Mouse (Mus musculus) cerebellum, postnatal 14 days (tissue): ENCODE measurements around the gene Timm10b.

Source experiments
- DNase-seq, 2 experiments: peaks; one replicate each; pipeline ENCODE4 v3.0.0; 2021; ENCODE audit warnings: mixed read lengths in 2 of 2

The Timm10b gene

DNA sequence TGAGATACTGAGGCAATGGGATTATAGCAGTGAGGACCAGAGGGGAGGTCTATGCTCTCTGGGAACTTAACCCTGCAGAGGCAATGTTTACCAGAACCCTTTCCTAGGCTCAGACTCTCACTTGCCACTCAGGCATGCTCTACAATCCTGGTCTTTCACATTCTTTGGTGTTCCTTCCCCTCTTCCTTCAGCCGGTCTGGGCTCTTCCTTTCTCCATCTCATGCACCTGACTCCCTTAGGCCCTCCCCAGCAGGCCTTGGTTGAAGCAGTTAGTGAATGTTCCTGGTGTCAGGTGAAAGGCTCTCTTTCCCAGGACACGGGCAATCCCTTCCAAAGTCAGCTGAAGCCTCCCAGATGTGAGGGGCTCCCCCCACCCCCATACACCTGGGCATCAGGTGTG lies at the start of gene Timm10b:
TSS of gene Timm10b (plus strand) at position 301 of the 400 bp plus-strand sequence.
- DNase-seq: no peak

DNA sequence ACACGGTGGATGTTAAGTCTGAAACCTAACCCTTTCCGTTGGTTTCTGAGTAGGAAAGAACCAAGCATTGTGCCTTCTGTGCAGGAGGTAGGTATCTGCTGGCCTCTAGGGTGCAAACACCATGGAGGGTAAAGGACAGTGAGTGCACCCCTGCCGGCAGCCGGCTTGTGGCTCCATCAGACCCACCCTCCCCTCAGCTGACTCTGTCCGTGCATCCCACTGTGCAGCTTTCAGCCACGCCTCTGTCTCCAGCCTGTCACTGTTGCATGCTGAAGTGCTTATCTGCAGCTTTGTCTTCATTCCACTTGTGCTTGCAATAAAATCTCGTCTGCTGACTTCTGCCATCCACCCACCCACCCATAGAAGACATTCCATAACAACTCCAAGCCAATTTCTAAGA lies 49.8 kb upstream of the Timm10b start:
- no peak for DNase-seq

DNA sequence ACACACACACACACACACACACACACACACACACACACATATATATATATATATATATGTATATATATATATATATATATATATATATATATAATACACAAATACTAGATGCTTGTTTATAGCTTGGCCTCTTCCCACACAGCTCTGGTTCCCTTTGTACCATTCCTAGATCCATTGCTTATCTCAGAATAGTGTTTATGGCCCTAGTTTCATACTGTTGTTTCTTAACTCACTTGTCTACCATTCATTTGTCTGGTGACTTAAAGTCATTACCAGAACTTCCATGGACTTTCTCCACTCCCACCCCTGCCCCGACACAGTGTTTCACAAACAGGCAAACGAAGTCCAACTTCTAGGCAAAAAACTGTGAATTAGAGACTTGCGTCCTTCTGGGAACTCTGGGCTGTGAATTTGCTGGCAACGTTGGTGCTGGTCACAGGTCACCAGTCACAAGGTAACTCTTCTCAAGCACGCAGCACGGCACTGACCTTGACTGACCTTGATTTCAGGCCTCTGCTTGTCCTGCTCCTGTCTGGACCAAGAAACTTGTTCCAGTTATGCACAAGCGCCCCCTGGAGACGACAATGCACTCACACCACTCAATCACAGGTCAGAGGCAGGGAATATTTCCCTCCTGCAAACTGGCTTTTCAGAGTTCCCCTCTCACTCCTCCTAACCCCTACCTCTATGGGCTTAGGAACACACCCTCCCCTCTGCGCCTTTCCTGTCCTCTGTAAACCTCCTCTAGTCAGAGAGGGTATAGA lies 36.8 kb upstream of the Timm10b start:
- peak; percentile 84 to 90 for DNase-seq

DNA sequence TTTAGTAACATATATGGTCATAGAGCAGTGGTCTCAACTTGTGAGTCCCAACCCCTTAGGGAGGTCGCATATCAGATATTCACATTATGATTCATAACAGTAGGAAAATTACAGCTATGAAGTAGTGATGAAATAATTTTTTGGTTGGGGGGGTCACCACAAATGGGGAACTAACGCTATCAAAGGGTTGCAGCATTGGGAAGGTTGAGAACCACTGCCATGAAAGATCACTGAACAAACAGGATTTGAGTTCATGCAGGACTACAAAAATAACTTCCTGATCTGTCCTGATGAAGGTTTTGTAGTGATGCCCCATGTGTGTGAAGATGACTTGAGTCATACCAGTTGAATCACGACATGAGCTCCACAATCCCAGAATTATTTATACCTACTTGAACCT lies 31.4 kb upstream of the Timm10b start:
- no peak for DNase-seq

DNA sequence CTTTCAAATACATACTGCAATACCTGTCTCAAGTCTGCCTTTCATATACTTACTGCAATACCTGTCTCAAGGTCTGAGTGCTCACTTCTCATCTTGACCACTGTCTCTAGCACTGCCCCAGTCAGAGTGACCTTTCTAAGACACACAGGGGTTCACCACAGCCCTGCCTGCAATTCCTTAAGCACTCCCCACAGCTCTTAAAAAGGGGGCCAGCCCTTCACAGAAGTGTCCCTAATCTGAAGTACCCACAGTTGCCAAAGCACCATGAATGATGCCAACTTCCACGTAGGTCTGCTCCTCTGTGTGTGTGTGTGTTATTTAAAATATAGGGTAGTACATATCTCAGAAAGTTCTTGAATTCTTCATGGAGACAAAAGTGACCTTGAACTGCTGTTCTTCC lies 28.1 kb upstream of the Timm10b start:
- DNase-seq: no peak

DNA sequence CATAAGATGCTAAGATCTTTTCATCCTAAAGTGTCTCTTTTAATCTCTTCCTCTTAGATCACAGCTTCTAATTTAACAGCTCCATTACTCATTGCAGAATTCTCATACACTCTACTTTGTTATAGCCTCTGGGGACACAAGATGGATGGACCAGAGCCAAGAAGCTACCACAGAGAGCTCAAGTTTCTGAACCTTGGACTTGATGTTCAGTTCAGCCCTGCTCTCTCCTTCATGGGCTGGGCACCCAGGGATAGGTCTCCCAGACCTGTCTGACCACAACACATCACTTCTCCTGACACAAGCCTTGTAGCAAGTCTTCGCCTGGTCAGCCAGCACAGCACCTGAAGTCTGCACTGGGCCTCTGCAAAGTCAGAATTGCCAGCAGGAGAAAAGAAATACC lies 25.5 kb upstream of the Timm10b start:
- peak in 1 of 2 experiments; percentile 9 for DNase-seq

DNA sequence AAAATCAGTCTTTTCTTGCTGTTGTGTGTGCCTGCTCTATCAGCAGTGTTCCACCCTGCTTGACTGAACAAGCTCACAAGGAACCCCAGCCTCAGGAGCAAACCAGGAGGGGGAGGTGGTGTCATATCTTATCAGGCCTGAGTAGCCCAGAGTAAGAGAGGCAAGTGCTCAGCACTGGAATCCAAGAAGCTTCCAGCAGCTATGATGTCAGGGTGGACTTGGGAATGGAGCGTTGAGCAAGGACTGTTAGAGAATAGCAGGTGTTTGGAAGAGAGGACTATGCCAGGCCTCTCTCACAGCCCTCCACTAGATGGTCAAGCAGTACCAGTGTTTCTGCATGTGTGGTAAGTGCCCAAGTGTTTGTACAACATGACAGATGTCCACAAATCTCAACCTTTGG lies 24.1 kb upstream of the Timm10b start:
- no peak for DNase-seq

DNA sequence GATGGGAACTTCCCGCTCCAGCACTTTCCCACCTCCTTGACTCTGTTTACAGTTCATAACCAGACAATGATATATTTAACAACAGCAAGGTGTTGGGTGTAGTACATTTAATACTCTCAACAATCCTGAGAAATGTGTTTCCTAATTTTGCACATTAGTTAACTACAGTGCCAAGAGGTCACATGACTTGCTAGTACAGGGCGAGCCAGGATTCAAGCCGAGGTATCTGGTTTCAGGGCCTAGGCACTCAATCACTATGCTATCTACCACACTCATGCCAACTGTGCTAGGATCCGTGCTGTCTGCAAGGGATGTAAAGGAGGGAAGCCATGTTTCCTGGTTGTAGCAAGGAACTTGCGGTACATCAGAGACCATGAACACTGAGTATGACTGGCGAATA lies 23.3 kb upstream of the Timm10b start:
- no peak for DNase-seq

DNA sequence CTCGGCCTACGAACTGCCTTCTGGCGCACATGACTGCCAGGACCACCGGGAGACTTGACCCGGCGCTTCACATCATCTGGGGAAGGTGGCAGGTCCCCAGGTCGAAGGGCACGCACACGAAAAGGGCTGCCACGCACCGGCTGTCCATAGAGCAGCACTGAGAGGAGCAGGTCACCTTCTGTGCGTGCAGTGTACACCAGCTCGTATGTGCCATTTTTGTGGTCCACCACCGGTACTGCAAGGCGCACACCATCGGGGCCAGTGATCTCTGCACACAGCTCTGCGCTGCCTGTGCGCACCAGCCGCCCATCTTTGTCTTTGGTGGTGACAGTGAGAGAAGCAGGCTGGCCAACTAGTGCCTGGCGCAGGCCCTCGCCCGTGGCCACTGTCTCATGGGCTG lies 22.0 kb upstream of the Timm10b start:
- DNase-seq: no peak

DNA sequence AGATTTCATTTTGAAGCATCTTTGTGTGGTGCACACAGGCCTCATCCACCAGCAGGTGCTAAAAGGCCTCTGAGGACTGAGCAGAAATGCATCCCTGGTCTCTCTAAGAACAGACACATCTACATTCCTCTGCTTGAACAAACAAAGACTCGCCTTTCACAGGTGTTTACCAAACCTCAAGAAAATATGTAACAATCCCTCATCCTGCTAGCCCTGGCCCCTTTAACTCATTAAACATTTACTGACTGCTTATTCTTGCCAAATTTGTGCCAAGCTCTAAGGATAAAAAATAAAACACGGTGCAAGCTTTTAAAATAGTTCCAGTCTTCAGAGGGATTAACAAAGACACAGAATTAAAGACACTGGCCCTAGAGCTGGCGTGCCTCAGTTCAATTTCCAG lies 20.2 kb upstream of the Timm10b start:
- no peak for DNase-seq

DNA sequence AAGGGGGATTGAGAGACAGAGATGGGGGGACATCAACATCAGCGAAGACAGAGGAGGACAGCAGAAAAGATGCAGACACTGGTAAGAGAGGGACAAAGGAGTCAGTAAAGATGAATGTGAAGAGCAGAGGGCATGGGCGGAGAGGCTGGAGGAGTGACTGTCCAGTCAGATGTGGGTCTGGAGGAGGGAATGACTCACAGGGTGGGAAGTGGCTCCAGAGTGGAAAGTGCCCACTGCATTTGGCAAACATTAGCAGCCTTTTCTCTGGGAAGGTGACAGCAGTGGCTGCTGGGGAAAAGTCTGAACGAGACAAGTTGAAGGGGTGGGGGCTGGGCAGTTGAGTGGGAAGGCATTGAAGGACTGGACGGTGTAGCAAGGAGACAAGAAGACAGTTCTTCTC lies 18.8 kb upstream of the Timm10b start:
- DNase-seq: no peak

DNA sequence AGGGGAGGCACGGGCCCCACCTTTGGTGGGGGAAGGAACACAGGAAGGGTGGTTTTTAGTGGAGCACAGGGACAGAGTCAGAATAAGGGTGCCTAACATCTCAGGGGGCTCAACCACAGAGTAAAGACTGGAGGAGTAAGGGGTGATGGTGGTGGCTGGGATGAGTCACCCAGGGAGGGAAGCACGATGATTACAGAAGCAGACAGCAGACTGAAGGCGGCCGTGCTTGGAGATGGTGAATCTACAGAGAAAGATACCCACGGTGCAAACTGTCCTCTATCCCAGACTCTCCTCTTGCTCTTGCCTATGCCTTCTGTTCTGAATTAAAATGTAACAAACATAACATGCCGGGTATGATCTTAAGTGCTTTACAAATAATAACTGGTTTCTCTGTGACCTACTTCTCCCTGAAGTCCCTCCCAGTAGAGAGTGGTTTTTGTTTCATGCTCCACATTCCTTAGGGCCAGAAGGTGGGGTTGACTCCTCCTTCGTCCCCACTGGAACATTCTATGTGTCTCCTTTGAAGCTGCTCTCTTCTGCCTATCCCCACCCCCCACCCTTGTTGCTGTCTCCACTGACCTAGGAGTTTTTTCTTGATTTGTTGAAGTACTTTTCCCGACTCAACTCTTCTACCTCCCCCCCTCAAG lies 18.1 kb upstream of the Timm10b start:
- no peak for DNase-seq

DNA sequence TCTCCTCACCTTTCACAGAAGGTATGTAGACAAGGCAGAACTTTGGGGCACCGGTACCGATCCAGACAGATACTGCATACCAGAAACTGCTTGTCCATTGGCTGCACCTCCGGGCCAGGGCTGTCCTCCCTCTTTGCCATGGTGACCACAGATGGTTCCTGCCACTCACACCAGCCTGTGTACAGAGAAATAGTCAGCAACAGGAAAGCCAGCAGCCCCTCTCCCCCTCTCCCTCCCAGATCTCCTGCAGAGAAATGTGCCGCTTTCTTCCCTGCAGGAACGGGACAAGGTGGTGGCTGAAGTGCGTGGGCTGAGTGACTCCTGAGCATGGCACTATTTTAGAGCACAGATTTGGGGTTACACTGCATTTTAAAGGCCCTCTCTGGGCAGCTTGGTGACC lies 14.5 kb upstream of the Timm10b start:
- peak; percentile 64 to 74 for DNase-seq

DNA sequence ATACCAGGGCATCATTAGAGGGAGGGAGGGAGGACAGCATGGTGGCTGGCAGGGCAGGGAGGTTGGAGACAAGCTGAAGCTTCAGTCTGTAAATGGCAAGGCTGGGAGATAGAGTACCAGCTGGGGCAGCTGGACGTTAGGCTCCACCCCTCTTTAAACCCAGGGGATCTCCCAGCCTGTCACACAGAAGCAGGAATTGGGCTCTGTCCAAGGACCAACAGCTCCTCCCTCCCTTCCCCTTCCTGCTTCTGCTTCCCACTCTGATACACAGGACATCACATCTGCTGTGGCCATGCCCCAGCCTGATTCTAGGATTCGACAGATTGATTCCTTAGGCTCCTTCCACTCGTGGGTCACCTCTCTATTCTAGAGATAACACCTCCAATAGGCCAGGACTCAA lies 11.2 kb upstream of the Timm10b start:
- DNase-seq: peak; percentile 53 to 70

DNA sequence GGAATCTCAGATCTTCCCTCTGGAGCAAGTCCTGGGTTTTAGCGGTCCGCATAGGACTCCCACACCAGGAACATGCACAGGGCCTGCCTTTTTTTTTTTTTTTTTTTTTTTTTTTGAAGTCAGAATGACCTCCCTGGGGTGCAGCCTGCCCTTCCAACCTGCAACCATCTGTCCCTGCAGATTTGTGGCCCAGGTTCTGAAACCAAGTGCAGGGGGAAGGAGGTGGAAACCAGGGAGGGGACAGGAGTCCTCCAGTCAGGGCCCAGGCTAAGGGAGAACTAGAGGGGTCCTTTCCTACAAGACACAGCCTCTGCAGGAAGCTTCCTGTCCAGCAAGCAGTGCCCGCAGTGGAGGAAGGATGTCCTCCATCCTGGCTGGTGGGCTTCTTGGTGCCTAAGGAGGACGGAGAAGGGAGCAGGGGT lies 7.3 kb upstream of the Timm10b start:
- peak; percentile 79 to 81 for DNase-seq

DNA sequence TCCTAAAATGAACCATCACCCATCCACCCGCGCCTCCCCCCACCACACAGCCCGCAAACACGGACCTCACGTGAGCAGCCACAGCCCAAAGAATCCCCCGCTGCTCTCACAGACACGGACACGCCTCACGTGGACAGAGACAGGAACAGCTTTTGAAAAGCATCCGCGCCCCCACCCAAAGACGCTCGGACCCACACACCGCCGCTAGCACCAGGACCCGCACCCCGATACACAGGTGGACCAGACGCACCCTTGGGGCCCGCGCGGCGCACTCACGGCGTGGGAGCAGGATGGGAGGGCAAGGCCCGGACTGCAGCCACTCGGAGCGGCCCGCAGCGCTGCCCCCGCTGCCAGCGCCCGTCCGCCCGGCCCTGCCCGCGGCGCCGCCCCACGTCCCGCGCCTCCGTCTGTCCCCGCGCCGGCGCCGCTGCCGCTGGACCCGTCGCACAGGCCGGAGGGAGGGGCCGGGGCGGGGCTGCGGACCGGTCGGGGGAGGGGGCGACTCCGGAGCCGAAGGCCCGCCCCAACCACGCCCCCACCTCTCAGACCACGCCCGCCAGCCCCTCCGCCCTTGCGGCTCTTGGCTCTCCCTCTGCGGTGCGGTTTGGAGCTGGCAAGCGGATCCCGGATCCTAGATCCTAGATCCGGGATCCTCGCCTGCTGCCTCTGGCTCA lies 6.6 kb upstream of the Timm10b start, which contains the start of gene Trim3:
TSS of gene Trim3 (minus strand) at position 445 of the 674 bp plus-strand sequence.
- peak; percentile 96 to 97 for DNase-seq

DNA sequence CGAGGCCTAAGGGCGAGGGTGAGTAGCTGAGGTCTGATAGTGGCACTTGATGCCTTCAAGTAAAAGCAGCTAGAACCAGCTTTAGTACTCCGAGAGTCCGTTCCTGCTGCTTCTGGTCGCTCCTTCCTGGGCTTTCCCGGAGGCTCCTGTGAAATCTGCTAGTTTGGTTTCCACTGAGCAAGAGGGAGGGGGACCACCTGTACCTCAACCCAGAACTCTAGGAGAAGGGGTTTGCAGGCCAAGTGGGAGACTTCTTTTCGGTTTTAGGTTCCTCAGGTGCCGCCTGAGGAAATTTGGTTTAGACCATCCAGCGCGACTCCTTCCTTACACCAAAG lies 6.1 kb upstream of the Timm10b start:
- no peak for DNase-seq

DNA sequence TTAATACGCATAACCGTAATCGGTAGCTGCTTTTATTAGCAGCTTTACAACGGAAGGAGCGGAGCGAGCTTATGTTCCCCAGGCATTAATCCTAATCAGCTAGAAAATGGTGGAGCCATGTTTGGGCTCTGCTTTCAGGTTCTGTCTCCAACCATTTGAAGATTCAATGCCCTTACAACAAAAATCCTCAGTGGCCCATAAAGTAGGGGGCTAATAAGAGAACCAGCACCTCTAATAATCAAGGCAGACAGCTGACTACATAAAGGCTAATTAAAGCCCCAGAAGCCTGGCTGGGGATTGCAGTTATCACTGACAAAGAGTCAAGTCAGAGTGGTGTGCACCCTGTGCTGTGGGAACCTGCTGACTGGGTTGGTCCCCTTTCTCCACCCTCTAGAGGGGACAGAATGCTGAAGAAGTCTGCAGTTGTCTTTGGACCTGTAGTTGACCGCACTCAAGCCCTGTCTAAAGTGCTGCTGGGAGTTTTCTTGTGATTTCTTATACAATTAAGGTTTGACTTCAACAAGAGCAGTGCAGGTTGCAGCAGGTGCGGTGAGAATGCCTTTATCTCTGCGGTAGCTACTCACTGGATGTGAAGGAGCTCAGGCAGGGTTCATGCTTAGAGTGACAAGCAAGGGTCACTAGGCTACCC lies 5.5 kb upstream of the Timm10b start:
- no peak for DNase-seq

DNA sequence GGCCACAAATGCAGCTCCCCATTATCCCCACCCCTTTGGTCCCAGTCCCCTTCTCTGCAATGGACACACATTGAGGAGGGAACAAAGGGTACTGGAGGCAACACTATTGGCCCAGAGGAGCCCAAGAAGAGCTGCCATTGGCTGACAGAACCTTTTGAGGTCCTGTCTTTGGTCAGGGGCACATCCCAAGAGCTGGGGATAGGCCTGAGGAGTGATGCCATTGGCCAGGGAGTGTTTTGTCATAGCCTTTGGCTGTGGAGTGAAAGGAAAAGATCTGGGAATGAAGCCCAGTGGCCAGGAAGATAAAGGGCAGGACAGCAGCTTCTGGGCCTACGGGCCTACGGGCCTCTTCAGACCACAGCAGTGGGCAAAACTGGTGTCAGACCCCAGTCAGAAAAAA lies 4.1 kb upstream of the Timm10b start:
- no peak for DNase-seq

DNA sequence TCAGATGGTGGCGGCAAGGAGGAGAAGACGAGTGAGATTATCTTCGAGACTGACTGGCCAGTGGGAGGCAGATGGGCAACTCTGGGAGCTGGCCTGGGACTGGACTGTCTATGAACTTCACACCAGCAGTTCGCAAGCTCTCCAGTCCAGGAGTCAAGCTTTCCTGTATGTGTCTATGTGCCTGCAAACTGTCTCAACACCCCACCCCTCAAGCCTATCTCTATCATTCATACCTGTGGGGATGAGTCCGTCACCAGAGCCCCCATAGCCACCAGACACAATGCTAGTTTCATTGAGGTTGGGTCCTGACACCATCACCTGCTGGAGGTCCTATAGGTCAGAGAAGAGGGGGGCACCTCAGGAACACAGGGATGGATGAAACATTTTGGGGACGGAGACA lies 1.1 kb upstream of the Timm10b start:
- DNase-seq: no peak

DNA sequence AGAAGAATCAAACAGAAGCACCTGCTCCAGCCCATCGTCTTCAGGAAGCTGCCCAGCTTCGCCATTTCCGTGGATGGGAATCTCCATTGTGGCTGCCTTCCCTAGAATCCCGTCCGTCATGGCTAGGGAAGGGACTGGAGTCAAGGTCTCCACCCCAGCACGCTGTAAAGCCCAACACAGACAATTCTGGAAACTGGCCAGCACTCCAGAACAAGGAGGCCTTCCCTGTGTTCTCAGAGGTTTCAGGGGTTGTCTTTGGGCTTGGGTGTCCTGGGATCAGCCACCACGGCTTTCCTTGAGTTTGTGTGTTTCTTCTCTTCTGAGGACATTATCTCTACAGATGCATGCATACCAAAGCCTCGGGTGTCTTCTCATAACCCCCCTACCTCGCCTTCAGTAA lies 552 bp upstream of the Timm10b start:
- peak in 1 of 2 experiments; percentile 51 for DNase-seq

DNA sequence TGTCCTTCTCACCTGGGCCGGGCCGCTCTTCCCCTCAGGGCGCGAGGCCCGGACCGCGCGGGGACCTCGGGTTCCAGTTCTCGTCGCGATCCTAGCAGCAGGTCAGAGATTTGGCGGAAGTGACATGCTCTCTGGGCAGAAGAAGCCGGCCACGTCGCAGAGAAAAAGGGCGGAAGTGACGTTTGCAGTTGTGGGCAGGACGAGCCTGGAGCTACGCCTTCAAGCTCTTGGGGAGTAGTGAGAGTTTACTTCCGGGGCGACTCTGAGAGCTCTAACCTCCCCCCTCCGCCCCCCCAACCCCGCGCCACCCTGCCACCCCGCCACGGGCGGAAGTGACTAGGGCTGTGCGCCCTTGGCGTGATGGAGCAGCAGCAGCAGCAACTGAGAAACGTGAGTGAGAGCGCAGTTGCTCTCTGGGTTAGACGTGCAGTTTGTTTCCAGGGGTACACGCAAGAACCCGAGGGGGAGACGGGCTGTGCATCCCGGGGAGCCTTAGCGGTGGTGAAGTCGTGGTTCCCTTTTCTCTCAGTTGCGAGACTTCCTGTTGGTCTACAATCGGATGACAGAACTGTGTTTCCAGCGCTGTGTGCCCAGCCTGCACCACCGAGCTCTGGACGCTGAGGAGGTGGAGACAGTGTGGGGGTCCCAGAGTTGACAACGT lies 507 bp downstream of the Timm10b start, which contains the start of the genes Arfip2 and Gm45799:
TSS of gene Arfip2 (minus strand) at position 184 of the 661 bp plus-strand sequence.
TSS of gene Gm45799 (plus strand) at position 320 of the 661 bp plus-strand sequence.
- peak; percentile 95 to 98 for DNase-seq

DNA sequence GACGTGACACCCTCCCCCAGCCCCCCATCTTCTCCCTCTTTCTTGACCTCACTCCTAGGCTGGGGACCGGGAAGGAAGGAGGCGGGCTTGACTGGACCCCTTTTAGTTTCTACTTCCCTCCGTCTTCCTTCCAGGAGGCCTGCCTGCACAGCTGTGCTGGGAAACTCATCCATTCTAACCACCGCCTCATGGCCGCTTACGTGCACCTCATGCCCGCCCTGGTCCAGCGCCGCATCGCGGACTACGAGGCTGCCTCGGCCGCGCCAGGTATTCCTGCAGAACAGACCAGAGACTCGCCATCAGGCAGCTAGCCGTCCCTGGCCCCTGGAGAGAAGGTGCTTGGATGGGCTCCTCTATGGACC lies 1.0 kb downstream of the Timm10b start:
- DNase-seq: peak in 1 of 2 experiments; percentile 63
